Mouse (Mus musculus): Measurements from ENCODE around the gene Olfr1368. TPM values are rescaled to one million over a fixed set of nuclear protein-coding genes. Genes with fewer than 3 reads are reported as not detected.

The Olfr1368 gene
- total RNA-seq (2014; rRNA removed) (not detected in 2 replicates), polyA plus RNA-seq (2015; fragmentation: Nextera tagmentation; extraction: Ambion mirVana) (not detected in 2 replicates)

DNA sequence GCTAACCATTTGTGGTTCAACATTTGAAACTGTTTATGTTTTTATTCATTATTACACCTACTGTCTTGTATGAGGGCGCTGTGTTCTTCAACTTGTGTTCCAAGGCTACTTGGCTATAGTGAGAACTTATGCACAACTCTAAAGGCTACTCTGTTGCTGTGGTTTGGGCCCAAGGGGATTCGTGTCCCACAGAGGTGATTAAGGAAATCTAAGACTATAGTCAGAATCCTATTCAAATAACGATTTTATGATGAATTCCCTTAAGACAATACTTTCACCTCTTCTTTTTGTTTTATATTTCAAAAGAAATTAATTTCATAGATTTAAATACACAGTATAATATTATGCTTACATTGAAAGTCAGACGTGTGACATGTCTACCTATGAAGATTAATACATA, at the start of gene Olfr1368:
Olfr1368 (minus strand) TSS at position 101 of the 400 bp plus-strand sequence.
- 76% methylated on average over 4 of the region's 4 CpGs for WGBS
- DNase-seq (no peak), ATAC-seq (no peak)
- Histone ChIP-seq H3K9ac (no peak within 1 kb of the TSS), H3K4me3 (ENCODE audit: low read depth, low read length) (no peak within 1 kb of the TSS), H3K27me3 (ENCODE audit: insufficient read depth, low read length) (no peaks in the 10 kb centered on the region), H3K9me3 (ENCODE audit: low read length) (no peaks in the 10 kb centered on the region), H3K4me2 (ENCODE audit: low read depth) (no peak within 1 kb of the TSS), H3K4me1 (ENCODE audit: insufficient read depth) (no peaks in the 10 kb centered on the region), H3K27ac (ENCODE audit: low read depth, low read length) (no peak within 1 kb of the TSS), H3K36me3 (ENCODE audit: insufficient read depth) (no peaks in the 10 kb centered on the region)
- TF ChIP-seq CTCF (IDR thresholded peaks at IDR 0.05; ENCODE audit: low read depth), result no peak

- no peak for ATAC-seq
- Histone ChIP-seq H3K4me2 (ENCODE audit: low read depth) (no peak overlapping the region), H3K36me3 (ENCODE audit: insufficient read depth) (peaks cover 70% of the 10 kb centered on the region), H3K27me3 (ENCODE audit: insufficient read depth, low read length) (no peaks in the 10 kb centered on the region), H3K4me1 (ENCODE audit: insufficient read depth) (peaks cover 13% of the 10 kb centered on the region), H3K9me3 (ENCODE audit: low read length) (no peaks in the 10 kb centered on the region), H3K27ac (ENCODE audit: low read depth, low read length) (no peak overlapping the region), H3K4me3 (ENCODE audit: low read depth, low read length) (no peak overlapping the region), H3K9ac (no peak overlapping the region)
- 88% methylated on average over 4 of the region's 4 CpGs for WGBS
- no peak for TF ChIP-seq CTCF (IDR thresholded peaks at IDR 0.05; ENCODE audit: low read depth)
- no peak for DNase-seq
Measured at GRCm38 (mm10) chr13:21185521-21185920, 39.9 kb upstream of the Olfr1368 start.

GRCm38 (mm10) chr13:21183661-21184060, 38.0 kb upstream of the Olfr1368 start:
- WGBS, result 92% methylated on average over 7 of the region's 7 CpGs
- Histone ChIP-seq H3K4me3 (ENCODE audit: low read depth, low read length) (no peak overlapping the region), H3K9me3 (ENCODE audit: low read length) (no peaks in the 10 kb centered on the region), H3K4me2 (ENCODE audit: low read depth) (no peak overlapping the region), H3K27ac (ENCODE audit: low read depth, low read length) (no peak overlapping the region), H3K36me3 (ENCODE audit: insufficient read depth) (peaks cover 52% of the 10 kb centered on the region), H3K27me3 (ENCODE audit: insufficient read depth, low read length) (no peaks in the 10 kb centered on the region), H3K4me1 (ENCODE audit: insufficient read depth) (peaks cover 13% of the 10 kb centered on the region), H3K9ac (no peak overlapping the region)
- DNase-seq (no peak), ATAC-seq (no peak)
- TF ChIP-seq CTCF (IDR thresholded peaks at IDR 0.05; ENCODE audit: low read depth), result no peak

- Histone ChIP-seq H3K27ac (ENCODE audit: low read depth, low read length) (no peak overlapping the region), H3K36me3 (ENCODE audit: insufficient read depth) (peaks cover 47% of the 10 kb centered on the region), H3K4me2 (ENCODE audit: low read depth) (no peak overlapping the region), H3K4me3 (ENCODE audit: low read depth, low read length) (no peak overlapping the region), H3K27me3 (ENCODE audit: insufficient read depth, low read length) (no peaks in the 10 kb centered on the region), H3K9ac (no peak overlapping the region), H3K4me1 (ENCODE audit: insufficient read depth) (peaks cover 13% of the 10 kb centered on the region), H3K9me3 (ENCODE audit: low read length) (no peaks in the 10 kb centered on the region)
- TF ChIP-seq CTCF (IDR thresholded peaks at IDR 0.05; ENCODE audit: low read depth), result no peak
- WGBS, result 91% methylated on average over 6 of the region's 6 CpGs
- ATAC-seq (no peak), DNase-seq (no peak)
Measured at GRCm38 (mm10) chr13:21183066-21183465, 37.4 kb upstream of the Olfr1368 start.

- Histone ChIP-seq H3K36me3 (ENCODE audit: insufficient read depth) (peaks cover 36% of the 10 kb centered on the region), H3K27me3 (ENCODE audit: insufficient read depth, low read length) (no peaks in the 10 kb centered on the region), H3K9me3 (ENCODE audit: low read length) (no peaks in the 10 kb centered on the region), H3K9ac (no peak overlapping the region), H3K4me2 (ENCODE audit: low read depth) (peak overlapping the region; percentile 76), H3K4me3 (ENCODE audit: low read depth, low read length) (no peak overlapping the region; the same call in 1 of the 2 replicates), H3K4me1 (ENCODE audit: insufficient read depth) (peaks cover 13% of the 10 kb centered on the region), H3K27ac (ENCODE audit: low read depth, low read length) (no peak overlapping the region)
- ATAC-seq, result no peak
- no peak for DNase-seq
- WGBS, result 62% methylated on average over 7 of the region's 7 CpGs
- TF ChIP-seq CTCF (IDR thresholded peaks at IDR 0.05; ENCODE audit: low read depth), result no peak
Measured at GRCm38 (mm10) chr13:21181996-21182395, 36.3 kb upstream of the Olfr1368 start.

DNA sequence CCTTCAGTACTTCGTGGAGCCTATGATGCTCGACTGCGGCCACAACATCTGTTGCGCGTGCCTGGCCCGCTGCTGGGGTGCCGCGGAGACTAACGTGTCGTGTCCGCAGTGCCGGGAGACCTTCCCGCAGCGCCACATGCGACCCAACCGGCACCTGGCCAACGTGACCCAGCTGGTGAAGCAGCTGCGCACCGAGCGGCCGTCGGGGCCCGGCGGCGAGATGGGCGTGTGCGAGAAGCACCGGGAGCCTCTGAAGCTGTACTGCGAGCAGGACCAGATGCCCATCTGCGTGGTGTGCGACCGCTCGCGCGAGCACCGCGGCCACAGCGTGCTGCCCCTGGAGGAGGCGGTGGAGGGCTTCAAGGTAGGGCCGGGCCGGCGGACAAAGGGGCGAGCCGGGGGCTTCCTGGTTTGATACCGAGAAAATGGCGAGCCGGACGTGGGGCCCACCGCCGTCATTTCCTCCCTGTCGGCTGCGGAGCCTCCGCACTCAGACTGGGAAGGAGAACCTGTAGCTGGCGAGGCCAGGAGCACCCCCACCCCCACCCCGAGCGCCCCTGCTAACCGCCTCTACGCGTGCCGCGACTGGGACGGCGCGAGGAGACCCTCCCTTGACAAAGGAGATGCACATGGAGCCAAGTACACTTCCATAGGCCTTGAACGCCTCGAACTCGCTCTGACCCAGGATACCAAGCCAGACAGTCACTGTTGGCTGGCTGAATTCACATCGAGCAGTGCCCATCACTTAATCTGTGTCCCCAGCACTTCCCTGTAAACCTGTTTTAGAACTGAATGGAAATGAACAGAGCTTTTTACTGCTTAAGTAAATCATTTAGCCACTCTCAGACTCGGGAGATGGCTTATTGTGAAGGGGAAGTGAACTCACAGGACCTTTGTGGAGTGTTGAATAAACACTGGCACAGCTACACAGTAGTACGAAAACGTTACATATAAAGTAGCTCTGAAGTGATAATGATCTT, 35.2 kb upstream of the Olfr1368 start:
- peak overlapping the region; percentile 81 for H3K4me3 ChIP-seq (ENCODE audit: low read depth, low read length)
- WGBS, result 2% methylated on average over 70 of the region's 71 CpGs
- peak overlapping the region; percentile 76 for H3K4me2 ChIP-seq (ENCODE audit: low read depth)
- ATAC-seq, result peak; percentile 50
- peak; percentile 64 for DNase-seq
- TF ChIP-seq CTCF (IDR thresholded peaks at IDR 0.05; ENCODE audit: low read depth), result no peak
- H3K36me3 ChIP-seq (ENCODE audit: insufficient read depth), result peaks cover 27% of the 10 kb centered on the region
- peak overlapping the region; percentile 83 for H3K9ac ChIP-seq
- no peaks in the 10 kb centered on the region for H3K9me3 ChIP-seq (ENCODE audit: low read length)
- peak overlapping the region; percentile 88 for H3K27ac ChIP-seq (ENCODE audit: low read depth, low read length)
- H3K27me3 ChIP-seq (ENCODE audit: insufficient read depth, low read length), result no peaks in the 10 kb centered on the region
- peaks cover 13% of the 10 kb centered on the region for H3K4me1 ChIP-seq (ENCODE audit: insufficient read depth)
